Mouse (Mus musculus): ENCODE measurements around the gene Sugct. TPM values are rescaled to one million over a fixed set of nuclear protein-coding genes. Genes with fewer than 3 reads are reported as not detected.

The Sugct gene
- polyA plus RNA-seq, 1 experiment from 2014 or later, result 3.2 TPM

GRCm38 (mm10) chr13:17027001-17027400, 668.4 kb downstream of the Sugct start:
- ATAC-seq (ENCODE audit: low FRiP score), result no peak
- WGBS, result 81% methylated on average over 2 of the region's 2 CpGs

GRCm38 (mm10) chr13:16996464-16996863, 698.9 kb downstream of the Sugct start:
- Histone ChIP-seq H3K4me1 (replicated peaks; ENCODE audit: control insufficient read depth, insufficient read depth, low read length) (no peaks in the 10 kb centered on the region), H3K27me3 (ENCODE audit: control insufficient read depth, insufficient read depth, low read length) (no peaks in the 10 kb centered on the region), H3K9ac (ENCODE audit: low read depth, low read length) (no peak overlapping the region), H3K9me3 (ENCODE audit: control insufficient read depth, low read length) (no peaks in the 10 kb centered on the region), H3K4me3 (ENCODE audit: low read depth, low read length) (no peak overlapping the region), H3K4me2 (replicated peaks; ENCODE audit: low read depth, low read length) (no peak overlapping the region), H3K27ac (ENCODE audit: low read depth, low read length) (no peak overlapping the region), H3K36me3 (ENCODE audit: control insufficient read depth, insufficient read depth, low read length) (no peaks in the 10 kb centered on the region)
- no peak for ATAC-seq (ENCODE audit: low FRiP score)
- 81% methylated on average over 2 of the region's 2 CpGs for WGBS
- no peak for DNase-seq (ENCODE audit: low spot score)

More at GRCm38 (mm10) chr13:17027001-17027400, 668.4 kb downstream of the Sugct start:
- no peaks in the 10 kb centered on the region for H3K9me3 ChIP-seq (ENCODE audit: control insufficient read depth, low read length)
- H3K36me3 ChIP-seq (ENCODE audit: control insufficient read depth, insufficient read depth, low read length), result no peaks in the 10 kb centered on the region
- no peaks in the 10 kb centered on the region for H3K4me1 ChIP-seq (replicated peaks; ENCODE audit: control insufficient read depth, insufficient read depth, low read length)
- H3K4me3 ChIP-seq (ENCODE audit: low read depth, low read length), result no peak overlapping the region
- no peaks in the 10 kb centered on the region for H3K27me3 ChIP-seq (ENCODE audit: control insufficient read depth, insufficient read depth, low read length)
- H3K27ac ChIP-seq (ENCODE audit: low read depth, low read length), result no peak overlapping the region
- H3K9ac ChIP-seq (ENCODE audit: low read depth, low read length), result no peak overlapping the region
- no peak for DNase-seq (ENCODE audit: low spot score)
- no peak overlapping the region for H3K4me2 ChIP-seq (replicated peaks; ENCODE audit: low read depth, low read length)

DNA sequence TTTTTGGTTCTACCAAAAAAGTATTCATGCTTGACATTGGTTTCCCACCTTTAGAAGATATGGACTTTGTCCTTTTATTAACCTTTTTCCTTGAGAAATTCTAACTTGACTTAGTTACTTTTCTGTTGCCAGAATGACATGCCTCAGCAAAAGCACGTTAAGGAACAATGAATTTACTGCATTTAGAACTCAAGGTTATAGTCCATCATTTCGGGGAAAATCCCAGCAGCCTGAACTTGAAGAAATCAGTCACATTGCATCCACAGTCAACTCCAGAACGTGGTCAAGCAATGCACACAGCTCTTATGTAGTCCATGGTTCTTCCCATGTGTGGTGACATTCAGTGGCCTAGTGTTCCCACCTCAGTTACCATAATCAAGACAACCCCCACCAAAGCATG, 700.0 kb downstream of the Sugct start:
- Histone ChIP-seq H3K36me3 (ENCODE audit: control insufficient read depth, insufficient read depth, low read length) (no peaks in the 10 kb centered on the region), H3K9me3 (ENCODE audit: control insufficient read depth, low read length) (no peaks in the 10 kb centered on the region), H3K27ac (ENCODE audit: low read depth, low read length) (no peak overlapping the region), H3K27me3 (ENCODE audit: control insufficient read depth, insufficient read depth, low read length) (no peaks in the 10 kb centered on the region), H3K9ac (ENCODE audit: low read depth, low read length) (no peak overlapping the region), H3K4me1 (replicated peaks; ENCODE audit: control insufficient read depth, insufficient read depth, low read length) (no peaks in the 10 kb centered on the region), H3K4me3 (ENCODE audit: low read depth, low read length) (no peak overlapping the region), H3K4me2 (replicated peaks; ENCODE audit: low read depth, low read length) (no peak overlapping the region)
- ATAC-seq (ENCODE audit: low FRiP score) (no peak), DNase-seq (ENCODE audit: low spot score) (no peak)
- WGBS, result 80% methylated on average over 3 of the region's 3 CpGs

- H3K27me3 ChIP-seq (ENCODE audit: control insufficient read depth, insufficient read depth, low read length), result no peaks in the 10 kb centered on the region
- H3K27ac ChIP-seq (ENCODE audit: low read depth, low read length), result no peak overlapping the region
- H3K36me3 ChIP-seq (ENCODE audit: control insufficient read depth, insufficient read depth, low read length), result no peaks in the 10 kb centered on the region
- ATAC-seq (ENCODE audit: low FRiP score) (no peak), DNase-seq (ENCODE audit: low spot score) (no peak)
- H3K4me3 ChIP-seq (ENCODE audit: low read depth, low read length), result no peak overlapping the region
- whole genome bisulfite sequencing, result 69% methylated on average over 6 of the region's 6 CpGs
- H3K9me3 ChIP-seq (ENCODE audit: control insufficient read depth, low read length), result no peaks in the 10 kb centered on the region
- no peak overlapping the region for H3K4me2 ChIP-seq (replicated peaks; ENCODE audit: low read depth, low read length)
- no peaks in the 10 kb centered on the region for H3K4me1 ChIP-seq (replicated peaks; ENCODE audit: control insufficient read depth, insufficient read depth, low read length)
- no peak overlapping the region for H3K9ac ChIP-seq (ENCODE audit: low read depth, low read length)
Observed at GRCm38 (mm10) chr13:16977743-16978142, 717.6 kb downstream of the Sugct start.

GRCm38 (mm10) chr13:16971277-16971676, 724.1 kb downstream of the Sugct start:
- no peaks in the 10 kb centered on the region for H3K27me3 ChIP-seq (ENCODE audit: control insufficient read depth, insufficient read depth, low read length)
- H3K27ac ChIP-seq (ENCODE audit: low read depth, low read length), result no peak overlapping the region
- no peaks in the 10 kb centered on the region for H3K4me1 ChIP-seq (replicated peaks; ENCODE audit: control insufficient read depth, insufficient read depth, low read length)
- H3K9me3 ChIP-seq (ENCODE audit: control insufficient read depth, low read length), result no peaks in the 10 kb centered on the region
- no peak overlapping the region for H3K9ac ChIP-seq (ENCODE audit: low read depth, low read length)
- no peak overlapping the region for H3K4me3 ChIP-seq (ENCODE audit: low read depth, low read length)
- no peak overlapping the region for H3K4me2 ChIP-seq (replicated peaks; ENCODE audit: low read depth, low read length)
- DNase-seq (ENCODE audit: low spot score), result no peak
- WGBS, result 81% methylated on average over 2 of the region's 2 CpGs
- H3K36me3 ChIP-seq (ENCODE audit: control insufficient read depth, insufficient read depth, low read length), result no peaks in the 10 kb centered on the region
- no peak for ATAC-seq (ENCODE audit: low FRiP score)

DNA sequence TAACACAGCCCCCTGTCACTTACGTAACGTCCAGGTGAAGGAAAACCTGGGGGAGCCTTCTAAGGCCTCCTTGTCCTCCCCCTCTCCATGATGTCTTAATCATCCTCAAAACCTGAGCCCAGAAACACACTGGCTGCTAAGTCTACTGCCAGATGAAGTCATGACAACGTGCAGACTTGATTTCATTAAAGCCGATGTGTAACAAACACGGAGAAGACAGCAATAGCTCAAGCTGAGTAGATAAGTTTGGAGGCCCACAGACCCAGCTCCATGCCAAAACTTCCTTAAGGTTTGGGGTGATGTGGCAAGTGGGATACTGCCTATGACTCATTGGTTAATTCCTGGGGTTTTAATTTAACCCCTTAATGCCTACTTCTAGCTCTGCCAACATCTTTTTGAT, 726.4 kb downstream of the Sugct start:
- ATAC-seq (ENCODE audit: low FRiP score) (no peak), DNase-seq (ENCODE audit: low spot score) (no peak)
- Histone ChIP-seq H3K27ac (ENCODE audit: low read depth, low read length) (no peak overlapping the region), H3K4me1 (replicated peaks; ENCODE audit: control insufficient read depth, insufficient read depth, low read length) (no peaks in the 10 kb centered on the region), H3K27me3 (ENCODE audit: control insufficient read depth, insufficient read depth, low read length) (no peaks in the 10 kb centered on the region), H3K36me3 (ENCODE audit: control insufficient read depth, insufficient read depth, low read length) (no peaks in the 10 kb centered on the region), H3K9me3 (ENCODE audit: control insufficient read depth, low read length) (no peaks in the 10 kb centered on the region), H3K9ac (ENCODE audit: low read depth, low read length) (no peak overlapping the region), H3K4me3 (ENCODE audit: low read depth, low read length) (no peak overlapping the region), H3K4me2 (replicated peaks; ENCODE audit: low read depth, low read length) (no peak overlapping the region)
- WGBS, result 87% methylated on average over 5 of the region's 5 CpGs

DNA sequence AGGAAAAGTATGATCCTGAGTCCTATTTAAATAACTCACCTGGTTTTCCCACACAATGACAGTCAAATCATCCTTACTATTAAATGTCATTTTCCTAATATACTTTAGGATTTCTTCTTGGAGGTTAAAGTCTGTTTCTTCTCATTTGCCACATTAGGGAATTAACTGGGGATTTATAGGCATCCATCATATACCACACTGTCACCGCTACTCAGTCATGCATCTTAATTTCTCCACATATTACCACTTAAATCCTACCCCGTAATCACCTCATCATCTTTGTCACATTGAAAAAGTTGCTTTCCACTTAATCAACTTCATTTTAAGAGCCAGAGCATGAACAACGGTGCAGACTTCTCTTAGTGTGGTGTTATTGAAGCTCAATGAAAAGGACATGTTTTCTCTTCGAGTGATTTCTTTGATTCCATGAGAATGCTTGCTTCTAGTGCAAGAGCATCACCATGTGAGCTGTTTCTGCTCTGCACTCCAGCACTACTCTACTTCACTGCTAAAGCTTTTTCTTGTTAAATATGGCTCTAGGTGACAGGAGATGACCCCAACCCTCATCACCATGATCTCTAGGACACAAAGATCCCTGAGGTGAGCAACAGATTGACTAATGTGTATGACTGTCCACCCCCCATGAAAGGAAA, 730.4 kb downstream of the Sugct start:
- Histone ChIP-seq H3K36me3 (ENCODE audit: control insufficient read depth, insufficient read depth, low read length) (no peaks in the 10 kb centered on the region), H3K4me1 (replicated peaks; ENCODE audit: control insufficient read depth, insufficient read depth, low read length) (no peaks in the 10 kb centered on the region), H3K4me3 (ENCODE audit: low read depth, low read length) (no peak overlapping the region), H3K9ac (ENCODE audit: low read depth, low read length) (no peak overlapping the region), H3K9me3 (ENCODE audit: control insufficient read depth, low read length) (no peaks in the 10 kb centered on the region), H3K27ac (ENCODE audit: low read depth, low read length) (no peak overlapping the region), H3K27me3 (ENCODE audit: control insufficient read depth, insufficient read depth, low read length) (no peaks in the 10 kb centered on the region), H3K4me2 (replicated peaks; ENCODE audit: low read depth, low read length) (no peak overlapping the region)
- WGBS, result 80% methylated on average over 4 of the region's 4 CpGs
- ATAC-seq (ENCODE audit: low FRiP score) (no peak), DNase-seq (ENCODE audit: low spot score) (no peak)

GRCm38 (mm10) chr13:16952045-16952444, 743.3 kb downstream of the Sugct start:
- no peaks in the 10 kb centered on the region for H3K9me3 ChIP-seq (ENCODE audit: control insufficient read depth, low read length)
- no peaks in the 10 kb centered on the region for H3K4me1 ChIP-seq (replicated peaks; ENCODE audit: control insufficient read depth, insufficient read depth, low read length)
- no peak overlapping the region for H3K27ac ChIP-seq (ENCODE audit: low read depth, low read length)
- H3K4me3 ChIP-seq (ENCODE audit: low read depth, low read length), result no peak overlapping the region
- no peaks in the 10 kb centered on the region for H3K36me3 ChIP-seq (ENCODE audit: control insufficient read depth, insufficient read depth, low read length)
- no peak overlapping the region for H3K9ac ChIP-seq (ENCODE audit: low read depth, low read length)
- no peaks in the 10 kb centered on the region for H3K27me3 ChIP-seq (ENCODE audit: control insufficient read depth, insufficient read depth, low read length)
- ATAC-seq (ENCODE audit: low FRiP score) (no peak), DNase-seq (ENCODE audit: low spot score) (no peak)
- no peak overlapping the region for H3K4me2 ChIP-seq (replicated peaks; ENCODE audit: low read depth, low read length)
- 79% methylated on average over 4 of the region's 4 CpGs for WGBS

DNA sequence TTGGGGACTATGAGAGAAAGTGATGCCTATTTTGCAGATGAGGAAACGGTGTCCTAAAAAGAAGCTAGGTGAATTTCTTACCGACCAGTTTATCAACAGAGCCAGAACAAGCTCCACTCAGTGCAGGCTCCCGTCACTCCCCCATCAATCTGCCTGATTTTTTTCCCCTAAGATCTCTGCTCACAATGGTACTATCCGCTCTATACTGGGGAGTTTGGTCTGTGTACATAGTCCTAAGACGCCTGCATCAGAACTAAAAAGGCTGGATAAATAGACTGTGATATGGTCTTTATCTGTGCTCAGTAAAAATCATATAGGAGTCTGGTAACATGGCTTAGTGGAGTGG, 755.9 kb downstream of the Sugct start:
- Histone ChIP-seq H3K27ac (ENCODE audit: low read depth, low read length) (no peak overlapping the region), H3K9ac (ENCODE audit: low read depth, low read length) (no peak overlapping the region), H3K4me3 (ENCODE audit: low read depth, low read length) (no peak overlapping the region), H3K36me3 (ENCODE audit: control insufficient read depth, insufficient read depth, low read length) (no peaks in the 10 kb centered on the region), H3K4me2 (replicated peaks; ENCODE audit: low read depth, low read length) (no peak overlapping the region), H3K27me3 (ENCODE audit: control insufficient read depth, insufficient read depth, low read length) (no peaks in the 10 kb centered on the region), H3K9me3 (ENCODE audit: control insufficient read depth, low read length) (no peaks in the 10 kb centered on the region), H3K4me1 (replicated peaks; ENCODE audit: control insufficient read depth, insufficient read depth, low read length) (no peaks in the 10 kb centered on the region)
- ATAC-seq (ENCODE audit: low FRiP score) (no peak), DNase-seq (ENCODE audit: low spot score) (no peak)
- WGBS, result 89% methylated on average over 5 of the region's 5 CpGs
